Mouse (Mus musculus): ENCODE measurements around the gene Apol10a. TPM values are rescaled to one million over a fixed set of nuclear protein-coding genes. Genes with fewer than 3 reads are reported as not detected.
"Not testable (repeated sequence)": the region's sequence is repeated elsewhere in the genome, so short reads cannot be mapped to it uniquely, and the experiment has no call there.

Apol10a gene
- polyA plus RNA-seq, 1 experiment from 2014 or later = not detected

GRCm38 (mm10) chr15:77494694-77495093 lies 17.8 kb downstream of the Apol10a start:
- H3K4me1 ChIP-seq (ENCODE audit: control insufficient read depth, insufficient read depth, low read depth, low read length); H3K9me3 ChIP-seq (ENCODE audit: control insufficient read depth, low read length); H3K4me2 ChIP-seq (ENCODE audit: low read length); H3K27ac ChIP-seq (ENCODE audit: low read depth, low read length); H3K9ac ChIP-seq (ENCODE audit: low read depth, low read length); H3K36me3 ChIP-seq (ENCODE audit: control insufficient read depth, insufficient read depth, low read length); ATAC-seq; H3K4me3 ChIP-seq (ENCODE audit: low read length); H3K27me3 ChIP-seq (replicated peaks; ENCODE audit: control insufficient read depth, insufficient read depth, low read length): not testable (repeated sequence)
- 55% methylated on average over 1 of the region's 1 CpGs for WGBS

- not testable (repeated sequence) for H3K36me3 ChIP-seq (ENCODE audit: control insufficient read depth, insufficient read depth, low read length); H3K27ac ChIP-seq (ENCODE audit: low read depth, low read length); H3K4me1 ChIP-seq (ENCODE audit: control insufficient read depth, insufficient read depth, low read depth, low read length); ATAC-seq; H3K27me3 ChIP-seq (replicated peaks; ENCODE audit: control insufficient read depth, insufficient read depth, low read length); H3K4me2 ChIP-seq (ENCODE audit: low read length); H3K9me3 ChIP-seq (ENCODE audit: control insufficient read depth, low read length); H3K4me3 ChIP-seq (ENCODE audit: low read length); H3K9ac ChIP-seq (ENCODE audit: low read depth, low read length)
Measured at GRCm38 (mm10) chr15:77507966-77508365, 31.1 kb downstream of the Apol10a start, which contains the start of gene Apol11a. Apol11a (plus strand) TSS chr15:77508271.

- H3K4me1 ChIP-seq (ENCODE audit: control insufficient read depth, insufficient read depth, low read depth, low read length); ATAC-seq; H3K27me3 ChIP-seq (replicated peaks; ENCODE audit: control insufficient read depth, insufficient read depth, low read length); H3K9ac ChIP-seq (ENCODE audit: low read depth, low read length); H3K9me3 ChIP-seq (ENCODE audit: control insufficient read depth, low read length); H3K4me2 ChIP-seq (ENCODE audit: low read length); H3K4me3 ChIP-seq (ENCODE audit: low read length); H3K27ac ChIP-seq (ENCODE audit: low read depth, low read length); H3K36me3 ChIP-seq (ENCODE audit: control insufficient read depth, insufficient read depth, low read length): not testable (repeated sequence)
- WGBS = 69% methylated on average over 4 of the region's 4 CpGs
Measured at GRCm38 (mm10) chr15:77520596-77520995, 43.7 kb downstream of the Apol10a start.

GRCm38 (mm10) chr15:77523186-77523843 lies 46.5 kb downstream of the Apol10a start:
- 22% methylated on average over 6 of the region's 6 CpGs for WGBS
- H3K27ac ChIP-seq (ENCODE audit: low read depth, low read length); H3K36me3 ChIP-seq (ENCODE audit: control insufficient read depth, insufficient read depth, low read length); H3K9me3 ChIP-seq (ENCODE audit: control insufficient read depth, low read length); H3K4me3 ChIP-seq (ENCODE audit: low read length); ATAC-seq; H3K4me2 ChIP-seq (ENCODE audit: low read length); H3K27me3 ChIP-seq (replicated peaks; ENCODE audit: control insufficient read depth, insufficient read depth, low read length); H3K4me1 ChIP-seq (ENCODE audit: control insufficient read depth, insufficient read depth, low read depth, low read length); H3K9ac ChIP-seq (ENCODE audit: low read depth, low read length): not testable (repeated sequence)

GRCm38 (mm10) chr15:77533216-77533615 lies 56.4 kb downstream of the Apol10a start, which contains the start of gene Apol7c:
Apol7c (minus strand) TSS chr15:77533316.
- H3K4me1 ChIP-seq (ENCODE audit: control insufficient read depth, insufficient read depth, low read depth, low read length) = no peaks in the 10 kb centered on the region
- H3K27me3 ChIP-seq (replicated peaks; ENCODE audit: control insufficient read depth, insufficient read depth, low read length) = no peaks in the 10 kb centered on the region
- H3K4me2 ChIP-seq (ENCODE audit: low read length) = no peak within 1 kb of the TSS
- H3K9me3 ChIP-seq (ENCODE audit: control insufficient read depth, low read length) = no peaks in the 10 kb centered on the region
- no peaks in the 10 kb centered on the region for H3K36me3 ChIP-seq (ENCODE audit: control insufficient read depth, insufficient read depth, low read length)
- no peak within 1 kb of the TSS for H3K4me3 ChIP-seq (ENCODE audit: low read length)
- H3K9ac ChIP-seq (ENCODE audit: low read depth, low read length) = no peak within 1 kb of the TSS
- ATAC-seq = no peak
- no peak within 1 kb of the TSS for H3K27ac ChIP-seq (ENCODE audit: low read depth, low read length)

GRCm38 (mm10) chr15:77539221-77539620 lies 62.4 kb downstream of the Apol10a start:
- ATAC-seq; H3K36me3 ChIP-seq (ENCODE audit: control insufficient read depth, insufficient read depth, low read length); H3K27ac ChIP-seq (ENCODE audit: low read depth, low read length); H3K4me3 ChIP-seq (ENCODE audit: low read length); H3K9me3 ChIP-seq (ENCODE audit: control insufficient read depth, low read length); H3K4me1 ChIP-seq (ENCODE audit: control insufficient read depth, insufficient read depth, low read depth, low read length); H3K27me3 ChIP-seq (replicated peaks; ENCODE audit: control insufficient read depth, insufficient read depth, low read length); H3K9ac ChIP-seq (ENCODE audit: low read depth, low read length); H3K4me2 ChIP-seq (ENCODE audit: low read length): not testable (repeated sequence)
- 29% methylated on average over 1 of the region's 1 CpGs for WGBS

Other genes starting within 250 kb of the Apol10a start
- 122 and 140 TPM in 2 replicates for gene Rbfox2, start 170.0 kb upstream of the Apol10a start, polyA plus RNA-seq (2015; fragmentation: Nextera tagmentation; extraction: Ambion mirVana)
- gene Apol7a, start 77.9 kb upstream of the Apol10a start, polyA plus RNA-seq (2015; fragmentation: Nextera tagmentation; extraction: Ambion mirVana) = not detected in 2 replicates
- 0.24 and 0.46 TPM in 2 replicates for gene Apol9a, start 65.9 kb upstream of the Apol10a start, polyA plus RNA-seq (2015; fragmentation: Nextera tagmentation; extraction: Ambion mirVana)
- gene Apol7b, start 29.6 kb upstream of the Apol10a start, polyA plus RNA-seq (2015; fragmentation: Nextera tagmentation; extraction: Ambion mirVana) = not detected in 2 replicates
- gene Apol11a, start 31.2 kb downstream of the Apol10a start, polyA plus RNA-seq (2015; fragmentation: Nextera tagmentation; extraction: Ambion mirVana) = not detected in 2 replicates
- gene Apol7c, start 56.3 kb downstream of the Apol10a start, polyA plus RNA-seq (2015; fragmentation: Nextera tagmentation; extraction: Ambion mirVana) = not detected in 2 replicates
- gene 1700025B11Rik, start 84.8 kb downstream of the Apol10a start, polyA plus RNA-seq (2015; fragmentation: Nextera tagmentation; extraction: Ambion mirVana) = not detected in 2 replicates
- 0.06 TPM in 1 of 2 replicates, not detected in the other for gene Apol10b, start 119.1 kb downstream of the Apol10a start, polyA plus RNA-seq (2015; fragmentation: Nextera tagmentation; extraction: Ambion mirVana)
- not detected in 2 replicates for gene Gm36245, start 122.2 kb downstream of the Apol10a start, polyA plus RNA-seq (2015; fragmentation: Nextera tagmentation; extraction: Ambion mirVana)
- gene Apol11b, start 166.2 kb downstream of the Apol10a start, polyA plus RNA-seq (2015; fragmentation: Nextera tagmentation; extraction: Ambion mirVana) = not detected in 2 replicates
- gene Apol7e, start 221.8 kb downstream of the Apol10a start, polyA plus RNA-seq (2015; fragmentation: Nextera tagmentation; extraction: Ambion mirVana) = not detected in 2 replicates